Mouse (Mus musculus) brain, embryonic 14.5 days (tissue): ENCODE results near the gene Cntn2.

Experiments used
- CTCF ChIP-seq: fragments of 200-500 bp; IDR thresholded peaks from 2 replicates; pipeline ENCODE4 v1.5.1; 2012; ENCODE audit warnings: inconsistent platforms, mild to moderate bottlenecking, moderate library complexity, borderline replicate concordance; ENCODE audit not compliant: insufficient read depth, insufficient read length; ENCODE audit errors: extremely low read depth
- POLR2A ChIP-seq: fragments of 200-500 bp; IDR thresholded peaks from 2 replicates; pipeline ENCODE4 v1.6.1; 2012; ENCODE audit warnings: mild to moderate bottlenecking, inconsistent platforms, borderline replicate concordance; ENCODE audit not compliant: poor library complexity, insufficient read depth, insufficient read length, severe bottlenecking; ENCODE audit errors: extremely low read depth

- no peak for TF ChIP-seq CTCF
- TF ChIP-seq POLR2A, result no peak
These were observed 19.3 kb upstream of the Cntn2 start for GRCm38 (mm10) chr1:132562337-132562795.
